Mouse (Mus musculus) hindbrain, postnatal 0 days (tissue): ENCODE measurements around the gene Trub2. TPM values are rescaled to one million over a fixed set of nuclear protein-coding genes. Genes with fewer than 3 reads are reported as not detected.

ENCODE experiments used
- ATAC-seq: fragments of 200-750 bp; cut with Nextera tagmentation; 2 replicates; pipeline ENCODE4 v1.8.0; 2017; ENCODE audit warnings: mild to moderate bottlenecking, moderate TSS enrichment, moderate library complexity
- DNase-seq: peaks from one replicate; pipeline ENCODE4 v3.0.0-alpha.2; 2015; ENCODE audit warnings: low spot score
- H3K27ac ChIP-seq: fragments of 300-500 bp; sonication (generic); 2 replicates; pipeline ENCODE4 v1.5.1; 2014; ENCODE audit warnings: mild to moderate bottlenecking
- H3K27me3 ChIP-seq: fragments of 300-500 bp; sonication (generic); 2 replicates; pipeline ENCODE4 v1.6.1; 2014; ENCODE audit warnings: low read length, mixed read lengths; ENCODE audit not compliant: insufficient read depth
- H3K36me3 ChIP-seq: fragments of 300-500 bp; sonication (generic); 2 replicates; pipeline ENCODE4 v1.6.1; 2014; ENCODE audit warnings: low read length, mixed read lengths; ENCODE audit not compliant: insufficient read depth
- H3K4me1 ChIP-seq: fragments of 300-500 bp; sonication (generic); 2 replicates; pipeline ENCODE4 v1.6.1; 2014; ENCODE audit warnings: antibody characterized with exemption, low read length, mixed read lengths; ENCODE audit not compliant: insufficient read depth
- H3K4me2 ChIP-seq: fragments of 300-500 bp; sonication (generic); 2 replicates; pipeline ENCODE4 v1.6.1; 2014; ENCODE audit warnings: low read depth, mild to moderate bottlenecking, low read length, moderate library complexity, mixed read lengths
- H3K4me3 ChIP-seq: fragments of 300-500 bp; sonication (generic); 2 replicates; pipeline ENCODE4 v1.5.1; 2014; ENCODE audit warnings: low read length
- H3K9ac ChIP-seq: fragments of 300-500 bp; sonication (generic); replicated peaks from 2 replicates; pipeline ENCODE4 v1.6.1; 2014; ENCODE audit warnings: mild to moderate bottlenecking, low read length, moderate library complexity, mixed read lengths
- H3K9me3 ChIP-seq: fragments of 300-500 bp; sonication (generic); 2 replicates; pipeline ENCODE4 v1.6.1; 2016; ENCODE audit warnings: low read length, mixed read lengths
- CTCF ChIP-seq: IDR thresholded peaks from 2 replicates; pipeline ENCODE4 v1.5.1; 2016; ENCODE audit warnings: antibody characterized with exemption, control low read depth, low read depth
- WGBS: fragments of 180-500 bp; shearing (Covaris S2); extraction: QIAGEN DNeasy Blood & Tissue Kit; methylation state at CpG from one replicate; pipeline ENCODE4 v1.1.7; 2014; 5-methylcytosine and 5-hydroxymethylcytosine counted together
- polyA plus RNA-seq: library from polyadenylated mRNA; unstranded; fragments of >200 nt; fragmentation: Nextera tagmentation; extraction: Ambion mirVana; gene quantifications from 2 replicates; pipeline ENCODE4 v1.2.1, GENCODE M21; 2015
- total RNA-seq: library from RNA; depleted of rRNA; stranded (reverse); fragments of >200 nt; gene quantifications from 2 replicates; pipeline ENCODE4 v1.2.3, GENCODE M21; 2014

Trub2 gene
- total and polyA plus RNA-seq, 2 experiments from 2014 or later = 32.5 to 49.9 TPM

GRCm38 (mm10) chr2:29773323-29773722, 15.0 kb downstream of the Trub2 start:
- no peaks in the 10 kb centered on the region for H3K4me1 ChIP-seq
- H3K4me3 ChIP-seq = no peak overlapping the region
- no peaks in the 10 kb centered on the region for H3K27me3 ChIP-seq
- WGBS = 92% methylated on average over 4 of the region's 4 CpGs
- H3K4me2 ChIP-seq = no peak overlapping the region
- no peaks in the 10 kb centered on the region for H3K9me3 ChIP-seq
- H3K36me3 ChIP-seq = peaks cover 18% of the 10 kb centered on the region
- DNase-seq (no peak), ATAC-seq (no peak)
- TF ChIP-seq CTCF = no peak
- no peak overlapping the region for H3K9ac ChIP-seq
- H3K27ac ChIP-seq = no peak overlapping the region

GRCm38 (mm10) chr2:29771611-29772461, 16.5 kb downstream of the Trub2 start:
- ATAC-seq (no peak), DNase-seq (no peak)
- no peak for TF ChIP-seq CTCF
- Histone ChIP-seq H3K36me3 (peaks cover 3% of the 10 kb centered on the region), H3K9me3 (no peaks in the 10 kb centered on the region), H3K27ac (no peak overlapping the region), H3K4me3 (no peak overlapping the region), H3K27me3 (no peaks in the 10 kb centered on the region), H3K9ac (no peak overlapping the region), H3K4me1 (no peaks in the 10 kb centered on the region), H3K4me2 (no peak overlapping the region)
- 81% methylated on average over 8 of the region's 8 CpGs for WGBS

- no peak for ATAC-seq
These were observed 18.1 kb downstream of the Trub2 start for GRCm38 (mm10) chr2:29770162-29770561.

GRCm38 (mm10) chr2:29768901-29769300, 19.4 kb downstream of the Trub2 start:
- no peaks in the 10 kb centered on the region for H3K4me1 ChIP-seq
- no peaks in the 10 kb centered on the region for H3K27me3 ChIP-seq
- TF ChIP-seq CTCF = no peak
- H3K36me3 ChIP-seq = no peaks in the 10 kb centered on the region
- DNase-seq (no peak), ATAC-seq (no peak)
- 69% methylated on average over 9 of the region's 9 CpGs for WGBS
- H3K27ac ChIP-seq = no peak overlapping the region
- H3K9me3 ChIP-seq = no peaks in the 10 kb centered on the region
- H3K9ac ChIP-seq = no peak overlapping the region
- H3K4me2 ChIP-seq = no peak overlapping the region
- H3K4me3 ChIP-seq = no peak overlapping the region

More at GRCm38 (mm10) chr2:29770162-29770561, 18.1 kb downstream of the Trub2 start:
- no peak overlapping the region for H3K4me3 ChIP-seq
- no peaks in the 10 kb centered on the region for H3K27me3 ChIP-seq
- H3K4me1 ChIP-seq = no peaks in the 10 kb centered on the region
- H3K9me3 ChIP-seq = no peaks in the 10 kb centered on the region
- no peak overlapping the region for H3K9ac ChIP-seq
- no peaks in the 10 kb centered on the region for H3K36me3 ChIP-seq
- TF ChIP-seq CTCF = peak; percentile 33
- no peak for DNase-seq
- H3K4me2 ChIP-seq = no peak overlapping the region
- H3K27ac ChIP-seq = no peak overlapping the region

- no peak for ATAC-seq
- Histone ChIP-seq H3K27ac (no peak overlapping the region), H3K4me3 (no peak overlapping the region), H3K4me1 (no peaks in the 10 kb centered on the region), H3K9me3 (no peaks in the 10 kb centered on the region), H3K4me2 (no peak overlapping the region), H3K27me3 (no peaks in the 10 kb centered on the region), H3K9ac (no peak overlapping the region), H3K36me3 (no peaks in the 10 kb centered on the region)
- DNase-seq = no peak
- TF ChIP-seq CTCF = no peak
- 75% methylated on average over 11 of the region's 11 CpGs for WGBS
These were observed 20.2 kb downstream of the Trub2 start for GRCm38 (mm10) chr2:29767976-29768709.

GRCm38 (mm10) chr2:29764831-29765230, 23.5 kb downstream of the Trub2 start:
- Histone ChIP-seq H3K27ac (no peak overlapping the region), H3K9me3 (no peaks in the 10 kb centered on the region), H3K9ac (no peak overlapping the region), H3K36me3 (no peaks in the 10 kb centered on the region), H3K27me3 (no peaks in the 10 kb centered on the region), H3K4me3 (no peak overlapping the region), H3K4me2 (no peak overlapping the region), H3K4me1 (no peaks in the 10 kb centered on the region)
- ATAC-seq (peak; percentile 79), DNase-seq (peak; percentile 79)
- TF ChIP-seq CTCF = peak; percentile 92
- whole genome bisulfite sequencing = 0% methylated on average over 1 of the region's 1 CpGs
